Mouse (Mus musculus) CH12.LX (cell line): ENCODE results near the gene Tlcd1. TPM values are rescaled to one million over a fixed set of nuclear protein-coding genes. Genes with fewer than 3 reads are reported as not detected.

ENCODE experiments used
- DNase-seq: peaks from one replicate; pipeline ENCODE4 v3.0.0-alpha.2; 2013; ENCODE audit errors: extremely low read depth
- H3K27ac ChIP-seq: 2 replicates; pipeline ENCODE4 v1.5.1; 2012; ENCODE audit warnings: low read depth, mild to moderate bottlenecking, control low read depth, moderate library complexity; ENCODE audit not compliant: insufficient read depth
- H3K27me3 ChIP-seq: replicated peaks from 2 replicates; pipeline ENCODE3; 2012; ENCODE audit warnings: inconsistent platforms
- H3K36me3 ChIP-seq, 2 experiments: replicated peaks in 1 of 2; 2 replicates each; pipeline versions ENCODE3 to v1.6.1; 2012; ENCODE audit warnings: inconsistent platforms in 1 of 2, low read length in 1 of 2, mild to moderate bottlenecking in 1 of 2, mixed read lengths in 1 of 2, moderate library complexity in 1 of 2; ENCODE audit not compliant: control insufficient read depth in 1 of 2, insufficient read depth in 1 of 2
- H3K4me1 ChIP-seq, 2 experiments: 2 replicates each; pipeline ENCODE4 v1.6.1; 2012; ENCODE audit warnings: inconsistent platforms in 1 of 2, moderate library complexity in 1 of 2; ENCODE audit not compliant: insufficient read depth in 2 of 2, control insufficient read depth in 1 of 2
- H3K4me2 ChIP-seq: 2 replicates; pipeline ENCODE4 v1.6.1; 2012; ENCODE audit warnings: low read depth, mild to moderate bottlenecking, control low read depth; ENCODE audit not compliant: poor library complexity, insufficient read depth, severe bottlenecking
- H3K4me3 ChIP-seq, 3 experiments: fragments of 150-350 bp in 1 of 3; sonication (generic) in 1 of 3; replicated peaks in 1 of 3; 2 replicates each; pipeline versions ENCODE3 to v1.5.1; 2011 to 2012; ENCODE audit warnings: low read depth in 2 of 3, low read length in 2 of 3, mild to moderate bottlenecking in 2 of 3, moderate library complexity in 2 of 3, control low read depth in 1 of 3, improper control_type of control experiment in 1 of 3, inconsistent platforms in 1 of 3, mixed read lengths in 1 of 3; ENCODE audit not compliant: poor library complexity in 1 of 3
- H3K79me2 ChIP-seq: replicated peaks from 2 replicates; pipeline ENCODE4 v1.6.1; 2012; ENCODE audit warnings: mild to moderate bottlenecking, moderate library complexity; ENCODE audit not compliant: control insufficient read depth, poor library complexity, insufficient read depth, severe bottlenecking; ENCODE audit errors: extremely low read depth
- H3K9ac ChIP-seq: 2 replicates; pipeline ENCODE4 v1.6.1; 2012; ENCODE audit warnings: low read depth, mild to moderate bottlenecking, control low read depth, moderate library complexity; ENCODE audit not compliant: insufficient read depth
- H3K9me3 ChIP-seq: replicated peaks from 2 replicates; pipeline ENCODE3; 2012; ENCODE audit warnings: low read length, inconsistent platforms, mixed read lengths
- BHLHE40 ChIP-seq: IDR thresholded peaks from 2 replicates; pipeline ENCODE4 v1.6.1; 2011; ENCODE audit warnings: mild to moderate bottlenecking, low read depth, low read length, improper control_type of control experiment
- CHD1 ChIP-seq: IDR thresholded peaks from 2 replicates; pipeline ENCODE4 v1.6.1; 2012; ENCODE audit warnings: low read depth, low read length, improper control_type of control experiment, inconsistent platforms
- CHD2 ChIP-seq: IDR thresholded peaks from 2 replicates; pipeline ENCODE4 v1.6.1; 2011; ENCODE audit warnings: low read length, improper control_type of control experiment
- ELF1 ChIP-seq: IDR thresholded peaks from 2 replicates; pipeline ENCODE4 v1.6.1; 2014; ENCODE audit warnings: low read depth, mild to moderate bottlenecking, inconsistent platforms, low read length, improper control_type of control experiment
- EP300 ChIP-seq: IDR thresholded peaks from 2 replicates; pipeline ENCODE4 v1.6.1; 2011; ENCODE audit warnings: low read length, improper control_type of control experiment
- ETS1 ChIP-seq: conservative IDR thresholded peaks from 2 replicates; pipeline ENCODE4 v1.6.1; 2012; ENCODE audit warnings: low read depth, mild to moderate bottlenecking, inconsistent platforms, low read length, improper control_type of control experiment, moderate library complexity
- GABPA ChIP-seq: IDR thresholded peaks from 2 replicates; pipeline ENCODE4 v1.6.1; 2012; ENCODE audit warnings: low read depth, low read length, improper control_type of control experiment, inconsistent platforms; ENCODE audit not compliant: insufficient replicate concordance
- HCFC1 ChIP-seq: IDR thresholded peaks from 2 replicates; pipeline ENCODE4 v1.6.1; 2012; ENCODE audit warnings: low read depth, mild to moderate bottlenecking, inconsistent platforms, low read length, improper control_type of control experiment
- IRF4 ChIP-seq: IDR thresholded peaks from 2 replicates; pipeline ENCODE4 v1.6.1; 2014; ENCODE audit warnings: low read depth, mild to moderate bottlenecking, inconsistent platforms, low read length, improper control_type of control experiment
- KAT2A ChIP-seq: IDR thresholded peaks from 2 replicates; pipeline ENCODE4 v1.6.1; 2012; ENCODE audit warnings: low read length, improper control_type of control experiment, inconsistent platforms; ENCODE audit not compliant: insufficient replicate concordance
- MAFK ChIP-seq: IDR thresholded peaks from 2 replicates; pipeline ENCODE4 v1.6.1; 2011; ENCODE audit warnings: low read length, improper control_type of control experiment; ENCODE audit not compliant: insufficient replicate concordance
- MAX ChIP-seq: IDR thresholded peaks from 2 replicates; pipeline ENCODE4 v1.6.1; 2011; ENCODE audit warnings: low read length, improper control_type of control experiment
- MAZ ChIP-seq: IDR thresholded peaks from 2 replicates; pipeline ENCODE4 v1.6.1; 2012; ENCODE audit warnings: low read depth, mild to moderate bottlenecking, inconsistent platforms, low read length, improper control_type of control experiment, moderate library complexity
- MEF2A ChIP-seq: IDR thresholded peaks from 2 replicates; pipeline ENCODE4 v1.6.1; 2014; ENCODE audit warnings: low read depth, mild to moderate bottlenecking, inconsistent platforms, low read length, improper control_type of control experiment, borderline replicate concordance
- MXI1 ChIP-seq: IDR thresholded peaks from 2 replicates; pipeline ENCODE4 v1.6.1; 2011; ENCODE audit warnings: mild to moderate bottlenecking, low read depth, low read length, improper control_type of control experiment
- MYC ChIP-seq: IDR thresholded peaks from 2 replicates; pipeline ENCODE4 v1.6.1; 2011; ENCODE audit warnings: low read depth, mild to moderate bottlenecking, improper control_type of control experiment, low read length
- NELFE ChIP-seq: IDR thresholded peaks from 2 replicates; pipeline ENCODE4 v1.6.1; 2011; ENCODE audit warnings: low read depth, low read length, improper control_type of control experiment
- NRF1 ChIP-seq: IDR thresholded peaks from 2 replicates; pipeline ENCODE4 v1.6.1; 2014; ENCODE audit warnings: low read depth, mild to moderate bottlenecking, inconsistent platforms, low read length, improper control_type of control experiment, moderate library complexity
- PAX5 ChIP-seq: IDR thresholded peaks from 2 replicates; pipeline ENCODE4 v1.6.1; 2012; ENCODE audit warnings: low read length, inconsistent platforms, mixed read lengths
- POLR2A ChIP-seq: IDR thresholded peaks from 2 replicates; pipeline ENCODE4 v1.6.1; 2011; ENCODE audit warnings: low read depth, mild to moderate bottlenecking, improper control_type of control experiment, low read length
- RCOR1 ChIP-seq: conservative IDR thresholded peaks from 2 replicates; pipeline ENCODE4 v1.6.1; 2012; ENCODE audit warnings: low read depth, mild to moderate bottlenecking, inconsistent platforms, low read length, improper control_type of control experiment
- SIN3A ChIP-seq: IDR thresholded peaks from 2 replicates; pipeline ENCODE4 v1.6.1; 2012; ENCODE audit warnings: low read length, improper control_type of control experiment, inconsistent platforms
- TBP ChIP-seq: conservative IDR thresholded peaks from 2 replicates; pipeline ENCODE4 v1.6.1; 2011; ENCODE audit warnings: low read depth, low read length, improper control_type of control experiment
- TCF12 ChIP-seq: IDR thresholded peaks from 2 replicates; pipeline ENCODE4 v1.6.1; 2014; ENCODE audit warnings: low read depth, mild to moderate bottlenecking, inconsistent platforms, low read length, improper control_type of control experiment
- ZMIZ1 ChIP-seq: IDR thresholded peaks from 2 replicates; pipeline ENCODE4 v1.6.1; 2012; ENCODE audit warnings: low read depth, mild to moderate bottlenecking, inconsistent platforms, low read length, improper control_type of control experiment
- ZNF384 ChIP-seq: IDR thresholded peaks from 2 replicates; pipeline ENCODE4 v1.6.1; 2012; ENCODE audit warnings: low read depth, low read length, improper control_type of control experiment, inconsistent platforms
- dilution Hi-C: fragments of 300-500 bp; cut with MboI; formaldehyde crosslinking; loops from 2 replicates; pipeline ENCODE4 v1.14.3; 2020; ENCODE audit warnings: low sequenced_read_pairs; ENCODE audit not compliant: extremely low pct_unique_long_range_greater_than_20kb, extremely low pct_ligation_motif_present
- in situ Hi-C: fragments of 300-500 bp; cut with MboI; formaldehyde crosslinking; loops from 3 replicates; pipeline ENCODE4 v1.14.3; 2019; ENCODE audit warnings: low sequenced_read_pairs, low pct_ligation_motif_present, low pct_unique_long_range_greater_than_20kb, mixed read lengths
- polyA plus RNA-seq: library from polyadenylated mRNA; unstranded; fragments of >175 nt; gene quantifications from 2 replicates; pipeline ENCODE4 v1.2.1, GENCODE M21; 2012; ENCODE audit warnings: low read depth; ENCODE audit not compliant: insufficient read length
- total RNA-seq, 2 experiments: library from RNA; depleted of rRNA; stranded (reverse); fragments of 300-350 nt in 1 of 2; fragments of >200 nt in 1 of 2; gene quantifications; 2 replicates each; pipeline ENCODE4 v1.2.3; 2012 to 2014

Tlcd1 gene
- total and polyA plus RNA-seq, 3 experiments = 15.6 to 20.3 (median 16.4) TPM

DNA sequence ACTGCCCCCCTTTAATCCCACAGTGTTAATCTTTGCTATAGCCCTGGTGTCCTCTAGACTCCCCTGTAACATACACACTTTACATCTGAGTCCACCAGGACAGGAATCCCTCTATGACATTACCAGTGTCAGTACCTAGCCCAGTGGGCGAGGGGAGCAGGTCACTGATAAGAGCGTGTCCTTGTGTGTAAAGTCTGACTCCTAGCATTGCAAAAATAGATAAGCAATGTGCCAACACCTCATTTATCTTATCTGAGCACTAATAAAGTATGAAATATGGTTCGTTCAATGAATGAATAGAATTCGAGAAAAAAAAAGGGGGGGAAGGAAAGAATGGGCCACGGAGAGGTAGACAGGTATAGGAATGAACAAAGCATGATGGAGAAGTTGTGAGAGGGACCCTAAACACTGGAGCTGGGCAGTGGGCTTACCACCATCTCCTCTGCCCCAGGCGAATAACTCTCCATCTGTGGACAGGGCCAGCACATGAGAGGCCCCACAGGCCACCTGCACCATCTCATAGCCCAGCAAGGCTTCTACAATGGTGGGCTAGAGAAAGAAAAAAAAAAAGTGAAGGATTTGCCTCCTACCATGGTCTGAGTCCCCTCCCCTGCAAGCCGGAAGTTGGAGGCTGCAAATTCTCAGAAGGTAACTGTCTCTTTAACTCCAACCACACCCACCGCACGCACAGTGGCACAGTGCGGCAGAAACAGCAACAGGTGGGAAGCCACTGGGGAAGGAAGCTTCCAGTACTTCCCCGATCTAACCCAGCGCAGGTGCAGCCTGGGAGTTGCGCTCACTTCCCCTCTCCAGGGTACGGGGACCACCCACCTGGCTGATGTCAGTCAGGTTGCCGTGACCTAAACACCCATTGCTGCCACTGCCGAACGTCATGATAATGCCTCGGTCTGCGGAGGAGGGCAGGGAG is 7.7 kb upstream of the Tlcd1 start:
- Histone ChIP-seq H3K4me1 (peaks cover 11 to 55% of the 10 kb centered on the region in 2 experiments), H3K4me2 (peak overlapping the region; percentile 14), H3K27me3 (no peaks in the 10 kb centered on the region), H3K9me3 (peaks cover 2% of the 10 kb centered on the region), H3K36me3 (peaks cover 0 to 37% of the 10 kb centered on the region in 2 experiments), H3K27ac (peak overlapping the region; percentile 21), H3K9ac (peak overlapping the region; percentile 7; the same call in 1 of the 2 replicates), H3K79me2 (peaks cover 13% of the 10 kb centered on the region), H3K4me3 (peak overlapping the region; percentile 3 to 48 (median 12))
- DNase-seq = peak; percentile 77
- in situ Hi-C loops = no loop called here
- dilution Hi-C loops = no loop called here
- TF ChIP-seq KAT2A (0 out of 2 replicates have a peak, but pooled peaks have one; percentile 38), NRF1 (peak; percentile 60; the same call in 1 of the 2 replicates), HCFC1 (peak; percentile 62), MEF2A (peak; percentile 64), TBP (no peak), MAFK (no peak), IRF4 (peak; percentile 74), MAZ (peak; percentile 46; the same call in 1 of the 2 replicates), BHLHE40 (peak; percentile 92), TCF12 (peak; percentile 89), NELFE (0 out of 2 replicates have a peak, but pooled peaks have one; percentile 42), MYC (peak; percentile 16; the same call in 1 of the 2 replicates), RCOR1 (peak; percentile 78), ETS1 (peak; percentile 72), MAX (peak; percentile 79), GABPA (no peak), MXI1 (peak; percentile 58), SIN3A (peak; percentile 90), POLR2A (peak; percentile 41; the same call in 1 of the 2 replicates), ELF1 (peak; percentile 91), ZNF384 (peak; percentile 53), ZMIZ1 (no peak), PAX5 (no peak), CHD2 (no peak; the same call in 1 of the 2 replicates), EP300 (peak; percentile 63), CHD1 (no peak)
